Mouse (Mus musculus) kidney, postnatal 0 days (tissue): Measurements from ENCODE around the gene Erbb4. TPM values are rescaled to one million over a fixed set of nuclear protein-coding genes. Genes with fewer than 3 reads are reported as not detected.

Experiments
- ATAC-seq: fragments of 200-750 bp; cut with Nextera tagmentation; replicated peaks from 2 replicates; pipeline ENCODE4 v1.8.0; 2017; ENCODE audit warnings: low read depth, moderate number of reproducible peaks, moderate TSS enrichment, moderate library complexity; ENCODE audit not compliant: low FRiP score
- DNase-seq: peaks from one replicate; pipeline ENCODE4 v3.0.0-alpha.2; 2016; ENCODE audit warnings: low spot score
- H3K27ac ChIP-seq: fragments of 300-500 bp; sonication (generic); 2 replicates; pipeline ENCODE4 v1.5.1; 2014; ENCODE audit warnings: mild to moderate bottlenecking
- H3K27me3 ChIP-seq: fragments of 300-500 bp; sonication (generic); 2 replicates; pipeline ENCODE4 v1.6.1; 2014; ENCODE audit warnings: low read length, mixed read lengths; ENCODE audit not compliant: insufficient read depth
- H3K36me3 ChIP-seq: fragments of 300-500 bp; sonication (generic); 2 replicates; pipeline ENCODE4 v1.6.1; 2014; ENCODE audit warnings: low read length, mixed read lengths; ENCODE audit not compliant: insufficient read depth
- H3K4me1 ChIP-seq: fragments of 300-500 bp; sonication (generic); replicated peaks from 2 replicates; pipeline ENCODE4 v1.6.1; 2014; ENCODE audit warnings: antibody characterized with exemption, low read length, mixed read lengths; ENCODE audit not compliant: insufficient read depth
- H3K4me2 ChIP-seq: fragments of 300-500 bp; sonication (generic); 2 replicates; pipeline ENCODE4 v1.6.1; 2014; ENCODE audit warnings: mild to moderate bottlenecking, low read length, moderate library complexity, mixed read lengths
- H3K4me3 ChIP-seq: fragments of 300-500 bp; sonication (generic); replicated peaks from 2 replicates; pipeline ENCODE4 v1.5.1; 2014; ENCODE audit warnings: low read depth, low read length
- H3K9ac ChIP-seq: fragments of 300-500 bp; sonication (generic); 2 replicates; pipeline ENCODE4 v1.6.1; 2014; ENCODE audit warnings: low read depth, low read length
- H3K9me3 ChIP-seq: fragments of 300-500 bp; sonication (generic); replicated peaks from 2 replicates; pipeline ENCODE4 v1.6.1; 2016; ENCODE audit warnings: low read length, inconsistent platforms, mixed read lengths
- CTCF ChIP-seq: IDR thresholded peaks from 2 replicates; pipeline ENCODE4 v1.5.1; 2016; ENCODE audit warnings: antibody characterized with exemption, low read depth, mild to moderate bottlenecking, moderate library complexity
- WGBS: fragments of 180-500 bp; shearing (Covaris S2); extraction: QIAGEN DNeasy Blood & Tissue Kit; methylation state at CpG from one replicate; pipeline ENCODE4 v1.1.7; 2014; 5-methylcytosine and 5-hydroxymethylcytosine counted together
- polyA plus RNA-seq: library from polyadenylated mRNA; unstranded; fragments of >200 nt; fragmentation: Nextera tagmentation; extraction: Ambion mirVana; gene quantifications from 2 replicates; pipeline ENCODE4 v1.2.1, GENCODE M21; 2015

Erbb4 gene
- polyA plus RNA-seq, 1 experiment from 2014 or later: 5.0 TPM

DNA sequence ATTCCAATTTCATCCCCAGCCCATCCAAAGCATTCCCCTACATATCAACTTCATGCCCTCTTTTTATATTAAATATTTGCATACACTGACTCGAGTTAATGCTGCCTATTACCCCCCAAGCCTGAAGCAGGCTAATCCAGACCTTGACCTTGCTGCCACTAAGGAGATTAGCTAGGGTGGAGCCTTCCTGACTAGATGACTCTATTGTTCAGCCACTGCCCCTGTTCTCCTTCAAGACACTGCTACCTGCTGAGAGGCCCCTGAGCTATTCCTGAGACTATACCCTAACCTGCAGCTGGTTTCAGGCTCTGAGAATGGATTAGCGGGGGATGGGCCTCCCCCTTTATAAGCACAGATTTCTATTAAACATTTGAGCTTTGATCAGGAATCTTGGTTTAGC lies 774.1 kb downstream of the Erbb4 start:
- DNase-seq (no peak), ATAC-seq (no peak)
- Histone ChIP-seq H3K27ac (no peak overlapping the region), H3K4me2 (no peak overlapping the region), H3K9ac (no peak overlapping the region), H3K4me1 (no peaks in the 10 kb centered on the region), H3K4me3 (no peak overlapping the region), H3K27me3 (no peaks in the 10 kb centered on the region), H3K36me3 (no peaks in the 10 kb centered on the region), H3K9me3 (no peaks in the 10 kb centered on the region)
- no peak for TF ChIP-seq CTCF
- WGBS: 65% methylated on average over 2 of the region's 2 CpGs

- H3K36me3 ChIP-seq: no peaks in the 10 kb centered on the region
- H3K9ac ChIP-seq: no peak overlapping the region
- no peak for TF ChIP-seq CTCF
- H3K4me3 ChIP-seq: no peak overlapping the region
- H3K4me2 ChIP-seq: no peak overlapping the region
- H3K4me1 ChIP-seq: no peaks in the 10 kb centered on the region
- no peak for ATAC-seq
- 78% methylated on average over 4 of the region's 4 CpGs for WGBS
- no peak overlapping the region for H3K27ac ChIP-seq
- no peaks in the 10 kb centered on the region for H3K27me3 ChIP-seq
- H3K9me3 ChIP-seq: no peaks in the 10 kb centered on the region
- DNase-seq: no peak
Measured at GRCm38 (mm10) chr1:68305813-68306212, 802.0 kb downstream of the Erbb4 start.

GRCm38 (mm10) chr1:68284443-68284842 lies 823.4 kb downstream of the Erbb4 start:
- no peak for TF ChIP-seq CTCF
- Histone ChIP-seq H3K27me3 (no peaks in the 10 kb centered on the region), H3K36me3 (no peaks in the 10 kb centered on the region), H3K4me3 (no peak overlapping the region), H3K4me2 (no peak overlapping the region), H3K9ac (no peak overlapping the region), H3K27ac (no peak overlapping the region), H3K9me3 (no peaks in the 10 kb centered on the region), H3K4me1 (no peaks in the 10 kb centered on the region)
- no peak for DNase-seq
- no peak for ATAC-seq
- 73% methylated on average over 2 of the region's 2 CpGs for WGBS

- no peak overlapping the region for H3K27ac ChIP-seq
- DNase-seq (no peak), ATAC-seq (no peak)
- no peaks in the 10 kb centered on the region for H3K4me1 ChIP-seq
- H3K4me2 ChIP-seq: no peak overlapping the region
- H3K27me3 ChIP-seq: no peaks in the 10 kb centered on the region
- 48% methylated on average over 5 of the region's 5 CpGs for WGBS
- no peak overlapping the region for H3K4me3 ChIP-seq
- no peaks in the 10 kb centered on the region for H3K36me3 ChIP-seq
- no peak for TF ChIP-seq CTCF
- H3K9me3 ChIP-seq: no peaks in the 10 kb centered on the region
- H3K9ac ChIP-seq: no peak overlapping the region
Measured at GRCm38 (mm10) chr1:68275819-68276218, 832.0 kb downstream of the Erbb4 start.

- H3K36me3 ChIP-seq: no peaks in the 10 kb centered on the region
- no peak for TF ChIP-seq CTCF
- no peak overlapping the region for H3K4me3 ChIP-seq
- no peak for DNase-seq
- no peaks in the 10 kb centered on the region for H3K27me3 ChIP-seq
- no peaks in the 10 kb centered on the region for H3K4me1 ChIP-seq
- no peak for ATAC-seq
- no peak overlapping the region for H3K9ac ChIP-seq
- no peak overlapping the region for H3K4me2 ChIP-seq
- no peak overlapping the region for H3K27ac ChIP-seq
- no peaks in the 10 kb centered on the region for H3K9me3 ChIP-seq
- WGBS: 27% methylated on average over 3 of the region's 3 CpGs
Measured at GRCm38 (mm10) chr1:68178580-68178979, 929.3 kb downstream of the Erbb4 start.

DNA sequence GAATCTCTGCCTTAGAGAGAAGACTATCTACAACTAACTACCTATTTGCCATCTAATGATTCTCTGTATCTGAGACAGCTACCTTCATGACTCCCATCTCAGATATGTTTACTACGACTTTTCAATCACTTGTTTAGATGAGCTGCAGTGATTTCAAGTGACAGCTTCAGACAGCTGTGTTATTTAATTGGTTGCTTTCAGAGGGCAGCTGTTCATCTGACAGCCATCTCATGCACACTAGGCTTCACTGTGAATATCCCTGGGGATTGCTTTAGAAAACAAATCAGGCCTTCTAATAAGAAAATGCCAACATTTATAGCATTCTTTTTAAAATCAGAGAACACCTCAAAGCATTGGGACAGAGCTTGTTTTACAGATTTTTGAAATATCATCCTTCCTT lies 952.6 kb downstream of the Erbb4 start:
- Histone ChIP-seq H3K4me3 (no peak overlapping the region), H3K4me2 (no peak overlapping the region), H3K36me3 (no peaks in the 10 kb centered on the region), H3K27ac (no peak overlapping the region), H3K4me1 (no peaks in the 10 kb centered on the region), H3K9ac (no peak overlapping the region), H3K9me3 (no peaks in the 10 kb centered on the region), H3K27me3 (no peaks in the 10 kb centered on the region)
- TF ChIP-seq CTCF: no peak
- ATAC-seq (no peak), DNase-seq (no peak)
- WGBS: 80% methylated on average over 1 of the region's 1 CpGs

GRCm38 (mm10) chr1:68150572-68150971 lies 957.3 kb downstream of the Erbb4 start:
- no peaks in the 10 kb centered on the region for H3K4me1 ChIP-seq
- H3K27ac ChIP-seq: no peak overlapping the region
- H3K4me2 ChIP-seq: no peak overlapping the region
- peak; percentile 58 for TF ChIP-seq CTCF
- no peak overlapping the region for H3K9ac ChIP-seq
- no peak overlapping the region for H3K4me3 ChIP-seq
- H3K9me3 ChIP-seq: no peaks in the 10 kb centered on the region
- peak; percentile 18 for DNase-seq
- H3K27me3 ChIP-seq: no peaks in the 10 kb centered on the region
- no peak for ATAC-seq
- WGBS: 85% methylated on average over 2 of the region's 2 CpGs
- H3K36me3 ChIP-seq: no peaks in the 10 kb centered on the region
